Mouse (Mus musculus) embryonic facial prominence, embryonic 11.5 days (tissue): Measurements from ENCODE around the gene Lsm7. TPM values are rescaled to one million over a fixed set of nuclear protein-coding genes. Genes with fewer than 3 reads are reported as not detected.
"Not testable (repeated sequence)": the region's sequence is repeated elsewhere in the genome, so short reads cannot be mapped to it uniquely, and the experiment has no call there.

Experiments used
- ATAC-seq: fragments of 200-750 bp; cut with Nextera tagmentation; replicated peaks from 2 replicates; pipeline ENCODE4 v1.8.0; 2017; ENCODE audit warnings: low read depth; ENCODE audit not compliant: insufficient number of reproducible peaks, low FRiP score, low TSS enrichment
- DNase-seq: peaks from one replicate; pipeline ENCODE4 v3.0.0-alpha.2; 2015; ENCODE audit warnings: low spot score
- H3K27ac ChIP-seq: fragments of 300-500 bp; sonication (generic); replicated peaks from 2 replicates; pipeline ENCODE4 v1.5.1; 2014; ENCODE audit warnings: mild to moderate bottlenecking, low read depth, low read length, control low read depth
- H3K27me3 ChIP-seq: fragments of 300-500 bp; sonication (generic); 2 replicates; pipeline ENCODE4 v1.6.1; 2014; ENCODE audit warnings: mild to moderate bottlenecking, low read length, moderate library complexity, mixed read lengths; ENCODE audit not compliant: control insufficient read depth, insufficient read depth
- H3K36me3 ChIP-seq: fragments of 300-500 bp; sonication (generic); replicated peaks from 2 replicates; pipeline ENCODE4 v1.6.1; 2014; ENCODE audit warnings: low read depth, mild to moderate bottlenecking, low read length, moderate library complexity, mixed read lengths; ENCODE audit not compliant: control insufficient read depth, insufficient read depth
- H3K4me1 ChIP-seq: fragments of 300-500 bp; sonication (generic); 2 replicates; pipeline ENCODE4 v1.6.1; 2014; ENCODE audit warnings: low read length, mixed read lengths; ENCODE audit not compliant: control insufficient read depth, insufficient read depth
- H3K4me2 ChIP-seq: fragments of 300-500 bp; sonication (generic); 2 replicates; pipeline ENCODE4 v1.6.1; 2014; ENCODE audit warnings: low read depth, mild to moderate bottlenecking, control low read depth, low read length, moderate library complexity
- H3K4me3 ChIP-seq: fragments of 300-500 bp; sonication (generic); 2 replicates; pipeline ENCODE4 v1.5.1; 2014; ENCODE audit warnings: low read depth, low read length, control low read depth
- H3K9ac ChIP-seq: fragments of 300-500 bp; sonication (generic); replicated peaks from 2 replicates; pipeline ENCODE4 v1.6.1; 2014; ENCODE audit warnings: mild to moderate bottlenecking, control low read depth, low read length
- H3K9me3 ChIP-seq: fragments of 300-500 bp; sonication (generic); replicated peaks from 2 replicates; pipeline ENCODE4 v1.6.1; 2016; ENCODE audit warnings: mild to moderate bottlenecking, low read length, inconsistent platforms, mixed read lengths; ENCODE audit not compliant: control insufficient read depth
- WGBS: fragments of 180-500 bp; shearing (Covaris S2); extraction: QIAGEN DNeasy Blood & Tissue Kit; methylation state at CpG from one replicate; pipeline ENCODE4 v1.1.7; 2014; 5-methylcytosine and 5-hydroxymethylcytosine counted together
- polyA plus RNA-seq: library from polyadenylated mRNA; unstranded; fragments of >200 nt; fragmentation: Nextera tagmentation; extraction: Ambion mirVana; gene quantifications from 2 replicates; pipeline ENCODE4 v1.2.1, GENCODE M21; 2014

The Lsm7 gene
- polyA plus RNA-seq, 1 experiment from 2014 or later = 282 TPM

- Histone ChIP-seq H3K9me3 (no peaks in the 10 kb centered on the region), H3K4me3 (no peak overlapping the region), H3K4me1 (peaks cover 2% of the 10 kb centered on the region; the same call in 1 of the 2 replicates), H3K4me2 (no peak overlapping the region), H3K27me3 (peaks cover 6% of the 10 kb centered on the region), H3K27ac (no peak overlapping the region), H3K9ac (no peak overlapping the region), H3K36me3 (peaks cover 5% of the 10 kb centered on the region)
- ATAC-seq (no peak), DNase-seq (no peak)
- WGBS = 74% methylated on average over 1 of the region's 1 CpGs
Observed at GRCm38 (mm10) chr10:80829359-80830278, 25.4 kb downstream of the Lsm7 start.

- H3K9ac ChIP-seq = not testable (repeated sequence)
Observed at GRCm38 (mm10) chr10:80828587-80828986, 26.4 kb downstream of the Lsm7 start.

GRCm38 (mm10) chr10:80827870-80828420, 27.1 kb downstream of the Lsm7 start:
- ATAC-seq (no peak), DNase-seq (no peak)
- peaks cover 5% of the 10 kb centered on the region for H3K36me3 ChIP-seq
- WGBS = 83% methylated on average over 10 of the region's 10 CpGs
- peak overlapping the region; percentile 77 for H3K4me3 ChIP-seq
- peaks cover 2% of the 10 kb centered on the region; the same call in 1 of the 2 replicates for H3K4me1 ChIP-seq
- no peaks in the 10 kb centered on the region for H3K27me3 ChIP-seq
- H3K27ac ChIP-seq = no peak overlapping the region
- H3K9ac ChIP-seq = peak overlapping the region; percentile 94
- H3K4me2 ChIP-seq = peak overlapping the region; percentile 94
- H3K9me3 ChIP-seq = no peaks in the 10 kb centered on the region

More at GRCm38 (mm10) chr10:80828587-80828986, 26.4 kb downstream of the Lsm7 start:
- WGBS = 85% methylated on average over 9 of the region's 9 CpGs
- not testable (repeated sequence) for ATAC-seq, H3K27me3 ChIP-seq, H3K4me2 ChIP-seq, H3K36me3 ChIP-seq, H3K27ac ChIP-seq, DNase-seq, H3K4me3 ChIP-seq, H3K9me3 ChIP-seq, H3K4me1 ChIP-seq

DNA sequence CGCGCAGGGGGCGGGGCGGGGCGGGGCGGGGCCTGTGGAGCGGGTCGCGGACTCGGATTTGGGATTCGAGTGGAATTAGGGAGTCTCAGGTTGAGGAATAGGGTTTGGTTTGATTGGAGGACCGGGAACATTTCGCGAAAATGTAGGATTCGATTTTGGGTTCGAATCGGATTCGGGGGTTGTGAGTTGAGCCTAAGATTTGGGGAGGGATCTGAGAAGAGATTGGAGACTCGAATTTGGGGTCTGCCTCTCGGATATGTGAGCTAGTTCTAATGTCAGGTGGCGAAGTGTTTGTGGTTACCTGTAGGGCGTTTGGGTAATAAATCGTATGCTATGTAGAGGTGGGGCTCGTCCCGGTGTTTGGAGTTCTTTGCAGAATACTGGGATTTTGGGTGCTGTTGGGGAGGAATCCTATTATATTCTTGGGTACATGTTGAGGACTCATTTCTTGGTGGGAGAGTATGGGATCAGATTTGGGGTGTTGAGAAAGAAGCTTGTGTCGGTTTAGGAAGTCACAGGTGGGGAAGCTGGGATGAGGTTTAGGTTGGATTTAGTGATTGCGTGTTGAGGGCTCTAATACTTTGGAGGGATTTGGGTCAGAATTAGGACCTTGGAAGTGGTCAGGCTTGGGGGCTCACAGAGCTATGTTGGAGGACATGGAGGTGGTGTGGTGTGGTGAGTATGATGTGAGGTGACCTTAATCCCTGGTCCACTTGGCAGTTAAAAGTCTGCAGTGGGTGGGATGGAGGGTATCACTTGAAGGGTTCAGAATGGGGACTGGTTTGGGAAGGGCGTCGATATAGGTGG, 27.7 kb downstream of the Lsm7 start:
- Histone ChIP-seq H3K27ac (peak overlapping the region; percentile 72), H3K9ac (peak overlapping the region; percentile 94), H3K4me3 (peak overlapping the region; percentile 77), H3K9me3 (no peaks in the 10 kb centered on the region), H3K36me3 (peaks cover 5% of the 10 kb centered on the region), H3K4me2 (peak overlapping the region; percentile 94), H3K27me3 (no peaks in the 10 kb centered on the region), H3K4me1 (peaks cover 2% of the 10 kb centered on the region; the same call in 1 of the 2 replicates)
- DNase-seq (no peak), ATAC-seq (no peak)
- WGBS = 8% methylated on average over 27 of the region's 29 CpGs

DNA sequence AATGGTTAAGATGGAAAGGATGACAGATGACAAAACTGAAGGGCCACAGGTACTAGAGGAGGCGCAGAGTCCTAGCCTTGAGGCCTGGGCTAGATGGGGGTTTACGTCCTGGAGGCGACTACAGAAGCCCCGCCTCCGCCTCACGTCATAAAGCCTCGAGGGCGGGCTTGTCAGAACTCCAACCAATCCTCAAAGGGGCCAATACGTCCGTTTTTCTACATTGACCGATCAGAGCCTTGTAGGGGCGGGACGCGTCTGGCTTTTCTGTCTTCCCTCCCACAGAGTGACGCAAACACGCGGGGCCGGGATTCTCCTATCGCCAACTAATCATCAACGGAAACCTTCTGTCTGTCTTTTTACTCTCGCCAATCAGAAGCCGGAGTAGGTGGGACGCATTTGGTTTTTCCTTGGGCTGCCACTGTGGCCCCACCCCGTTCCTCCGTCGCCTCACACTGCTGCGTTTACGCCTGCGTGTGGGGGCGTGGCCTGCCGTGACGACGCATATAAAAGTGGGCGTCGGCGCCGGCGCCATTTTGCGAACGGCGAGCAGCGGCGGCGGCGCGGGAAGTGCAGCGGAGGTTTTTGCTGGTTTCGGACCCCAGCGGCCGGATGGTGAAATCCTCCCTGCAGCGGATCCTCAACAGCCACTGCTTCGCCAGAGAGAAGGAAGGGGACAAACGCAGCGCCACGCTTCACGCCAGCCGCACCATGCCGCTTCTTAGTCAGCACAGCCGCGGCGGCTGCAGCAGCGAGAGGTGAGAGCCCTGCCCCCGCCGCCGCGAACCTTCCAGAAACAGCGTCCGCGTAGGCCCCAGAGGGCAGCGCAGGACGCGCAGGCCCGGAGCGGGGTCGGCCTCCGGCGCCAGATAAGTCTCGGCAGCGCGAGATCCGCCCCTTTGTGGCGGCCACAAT, 28.6 kb downstream of the Lsm7 start, which contains the start of gene Oaz1:
Gene Oaz1, plus strand, starts transcription at position 506 of the 912 bp plus-strand sequence.
- H3K36me3 ChIP-seq = peaks cover 5% of the 10 kb centered on the region

DNA sequence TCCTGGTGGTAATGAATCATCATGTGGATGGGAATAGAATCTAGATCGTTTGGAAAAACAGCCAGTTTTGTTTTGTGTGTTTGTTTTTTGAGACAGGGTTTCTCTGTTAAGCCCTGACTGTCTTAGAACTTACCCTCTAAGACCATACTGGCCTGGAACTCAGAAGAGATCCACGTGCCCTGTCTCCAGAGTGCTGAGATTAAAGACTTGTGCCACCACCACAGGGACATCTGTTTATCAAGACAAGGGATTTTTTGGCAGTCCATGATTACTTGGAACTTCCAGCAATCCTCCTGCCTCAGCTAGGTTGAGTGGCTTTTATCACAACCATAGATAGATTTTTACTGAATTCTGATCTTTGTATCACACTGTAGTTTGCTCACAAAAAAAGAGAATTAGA, 30.2 kb downstream of the Lsm7 start:
- DNase-seq (no peak), ATAC-seq (no peak)
- Histone ChIP-seq H3K4me2 (no peak overlapping the region), H3K4me1 (peaks cover 2% of the 10 kb centered on the region; the same call in 1 of the 2 replicates), H3K9ac (no peak overlapping the region), H3K27ac (no peak overlapping the region), H3K27me3 (no peaks in the 10 kb centered on the region), H3K4me3 (no peak overlapping the region), H3K9me3 (no peaks in the 10 kb centered on the region), H3K36me3 (peaks cover 5% of the 10 kb centered on the region)
- WGBS = 72% methylated on average over 2 of the region's 2 CpGs

More for the DNA sequence above, 28.6 kb downstream of the Lsm7 start, which contains the start of gene Oaz1:
- peak within 1 kb of the TSS; percentile 94 for H3K9ac ChIP-seq
- peak within 1 kb of the TSS; percentile 77 for H3K4me3 ChIP-seq
- DNase-seq (peak; percentile 99), ATAC-seq (peak; percentile 95)
- WGBS = under 1% methylated on average over 75 of the region's 82 CpGs
- peaks cover 2% of the 10 kb centered on the region; the same call in 1 of the 2 replicates for H3K4me1 ChIP-seq
- peak within 1 kb of the TSS; percentile 72 for H3K27ac ChIP-seq
- peak within 1 kb of the TSS; percentile 94 for H3K4me2 ChIP-seq
- H3K9me3 ChIP-seq = no peaks in the 10 kb centered on the region
- H3K27me3 ChIP-seq = no peaks in the 10 kb centered on the region
